Mouse (Mus musculus): ENCODE results near the gene Rxra.

DNA sequence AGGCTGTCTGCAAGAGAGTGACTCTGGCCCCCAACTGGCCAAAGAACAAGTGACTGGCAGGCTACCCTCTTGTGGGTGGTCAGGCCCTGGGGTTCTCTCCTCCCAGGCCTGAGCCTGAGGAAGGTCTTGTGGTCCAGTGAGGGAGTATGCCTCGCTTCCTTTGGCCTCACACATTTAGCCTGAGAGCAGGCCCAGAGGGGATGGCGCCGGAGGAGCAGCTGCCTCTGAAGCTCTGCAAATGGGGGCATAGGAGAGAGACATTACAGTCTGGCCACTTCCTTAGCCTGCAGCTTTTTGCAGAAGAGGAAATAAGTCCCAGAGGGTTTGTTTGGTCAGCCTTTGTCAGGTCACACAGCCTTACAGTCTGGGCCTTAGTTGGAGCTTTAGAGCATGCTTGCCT lies 40.1 kb downstream of the Rxra start:
- TF ChIP-seq CTCF (IDR thresholded peaks at IDR 0.05; ENCODE audit: control insufficient read depth, insufficient read depth, insufficient read length) (no peak), USF1 (IDR thresholded peaks at IDR 0.05; ENCODE audit: low read depth) (no peak)

All from C2C12 (cell line).